Mouse (Mus musculus): ENCODE measurements around the gene Bmpr1b. TPM values are rescaled to one million over a fixed set of nuclear protein-coding genes. Genes with fewer than 3 reads are reported as not detected.

The Bmpr1b gene
- polyA plus RNA-seq, 3 experiments from 2014 or later = not detected

DNA sequence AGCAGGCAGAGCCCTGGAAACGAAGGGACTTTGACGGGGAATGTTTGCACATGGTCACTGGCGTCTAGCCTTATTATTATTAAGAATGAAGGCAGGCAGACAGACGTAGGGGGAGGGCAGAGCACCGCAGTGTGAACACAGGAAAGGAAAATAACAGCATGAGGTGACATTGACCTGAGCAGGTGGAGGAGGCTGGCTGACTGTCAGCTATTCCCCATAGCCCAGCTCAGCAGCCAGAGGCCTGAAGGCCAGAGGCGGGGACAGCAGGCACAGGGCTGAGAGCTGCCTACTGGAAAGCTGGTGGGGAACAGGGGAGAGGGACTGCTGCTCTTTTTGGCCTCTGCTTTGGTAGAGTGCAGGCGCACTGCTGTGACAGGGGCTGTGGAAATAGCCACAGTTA, 358.3 kb downstream of the Bmpr1b start:
- ATAC-seq = no peak

- ATAC-seq = no peak
Observed at GRCm38 (mm10) chr3:141809581-141809980, 359.6 kb downstream of the Bmpr1b start.

DNA sequence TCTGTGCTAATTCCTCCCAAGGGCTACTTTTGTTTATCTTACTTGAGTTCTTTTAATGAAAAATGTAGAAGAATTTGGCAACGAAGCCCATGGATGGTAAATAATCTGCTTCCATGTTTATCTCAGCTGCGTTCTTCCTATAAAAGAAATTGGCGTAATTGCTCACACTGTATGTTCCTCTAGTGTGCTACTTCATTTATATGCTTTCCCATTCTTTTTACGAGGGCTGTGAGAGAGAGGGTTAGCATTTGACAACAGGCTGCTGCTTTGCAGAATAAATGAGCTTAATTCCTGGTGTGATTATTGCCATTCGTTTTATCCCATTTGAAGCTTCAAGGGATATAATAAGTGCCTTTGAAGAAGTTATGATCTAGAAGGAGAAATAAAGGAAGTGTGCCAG, 365.1 kb downstream of the Bmpr1b start:
- no peak for ATAC-seq

- ATAC-seq = no peak
Observed at GRCm38 (mm10) chr3:141797789-141798188, 371.4 kb downstream of the Bmpr1b start.

GRCm38 (mm10) chr3:141797372-141797771, 371.9 kb downstream of the Bmpr1b start:
- ATAC-seq = no peak

- no peak for ATAC-seq
Observed at GRCm38 (mm10) chr3:141794371-141794770, 374.9 kb downstream of the Bmpr1b start.

- no peak for ATAC-seq
Observed at GRCm38 (mm10) chr3:141793755-141794154, 375.5 kb downstream of the Bmpr1b start.

DNA sequence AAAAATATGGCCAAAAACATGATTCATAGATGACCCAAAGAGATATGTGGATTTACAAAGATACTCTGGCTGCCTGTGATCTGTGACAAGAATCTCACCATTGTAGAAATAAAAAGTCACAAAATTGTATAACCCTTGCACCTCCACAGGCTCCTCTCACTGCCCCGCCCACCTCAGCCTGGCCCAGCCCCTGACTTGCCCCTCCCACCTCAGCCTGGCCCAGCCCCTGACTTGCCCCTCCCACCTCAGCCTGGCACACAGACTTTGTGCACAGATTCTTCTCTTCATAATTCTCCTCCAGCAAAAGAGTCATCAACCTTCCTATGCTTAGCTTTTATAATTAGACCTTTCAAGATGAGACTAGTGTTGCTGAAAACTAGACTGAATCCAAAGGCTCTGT, 377.1 kb downstream of the Bmpr1b start:
- ATAC-seq = no peak

GRCm38 (mm10) chr3:141791026-141791780, 378.0 kb downstream of the Bmpr1b start:
- no peak for ATAC-seq

Other genes starting within 250 kb of the Bmpr1b start
- gene Pdlim5, start 226.3 kb upstream of the Bmpr1b start, polyA plus RNA-seq (2017; shearing (Covaris generic)) = 10 to 100 TPM; 21.5 to 25.7 (median 25.4) TPM